Mouse (Mus musculus) lung, postnatal 0 days (tissue): ENCODE measurements around the gene St6galnac3.

ENCODE experiments used
- CTCF ChIP-seq: IDR thresholded peaks from 2 replicates; pipeline ENCODE4 v1.5.1; 2016; ENCODE audit warnings: antibody characterized with exemption, mild to moderate bottlenecking
- EP300 ChIP-seq: IDR thresholded peaks from 2 replicates; pipeline ENCODE4 v1.6.1; 2016; ENCODE audit warnings: antibody characterized with exemption, mild to moderate bottlenecking, control low read depth

GRCm38 (mm10) chr3:153250598-153251257 lies 474.2 kb downstream of the St6galnac3 start:
- TF ChIP-seq CTCF (peak; percentile 94), EP300 (no peak)
